Mouse (Mus musculus): ENCODE results near the gene Sbf1. TPM values are rescaled to one million over a fixed set of nuclear protein-coding genes. Genes with fewer than 3 reads are reported as not detected.

The Sbf1 gene
- polyA plus RNA-seq, 1 experiment from 2014 or later = 150 TPM

GRCm38 (mm10) chr15:89350447-89350846, 35.3 kb upstream of the Sbf1 start:
- POLR2A ChIA-PET = interaction anchor here (0.5 kb wide), 1 partner anchor 127 kb away, joined by 3 read pairs; no protein-coding TSS in a partner anchor
- no peaks in the 10 kb centered on the region for H3K27me3 ChIP-seq
- TF ChIP-seq CTCF (IDR thresholded peaks at IDR 0.05) = no peak
- in situ Hi-C loops (cut with MboI; ENCODE audit: low pct_unique_long_range_greater_than_20kb) = no loop called here
- ATAC-seq (no peak), DNase-seq (ENCODE audit: low read depth, low spot score) (no peak)
- CTCF ChIA-PET = interaction anchor here (1.6 kb wide), 1 partner anchor 23 kb away, joined by 4 read pairs; the partner anchor contains the start of gene Sco2

- ChIA-PET POLR2A (no interaction called here), CTCF (interaction anchor here (1.1 kb wide), 1 partner anchor 9 kb away, joined by 5 read pairs; the partner anchor contains the start of gene Miox)
- in situ Hi-C loops (cut with MboI; ENCODE audit: low pct_unique_long_range_greater_than_20kb) = no loop called here
These were observed 28.2 kb upstream of the Sbf1 start for GRCm38 (mm10) chr15:89343325-89343724.

GRCm38 (mm10) chr15:89341678-89342077, 26.6 kb upstream of the Sbf1 start:
- ChIA-PET POLR2A (no interaction called here), CTCF (interaction anchor here (1.6 kb wide), 1 partner anchor 27 kb away, joined by 3 read pairs; no protein-coding TSS in a partner anchor)
- ATAC-seq (no peak), DNase-seq (ENCODE audit: low read depth, low spot score) (no peak)
- TF ChIP-seq CTCF (IDR thresholded peaks at IDR 0.05) = no peak
- peaks cover 17% of the 10 kb centered on the region for H3K27me3 ChIP-seq
- in situ Hi-C loops (cut with MboI; ENCODE audit: low pct_unique_long_range_greater_than_20kb) = no loop called here

More at GRCm38 (mm10) chr15:89343325-89343724, 28.2 kb upstream of the Sbf1 start:
- TF ChIP-seq CTCF (IDR thresholded peaks at IDR 0.05) = no peak
- H3K27me3 ChIP-seq = peaks cover 11% of the 10 kb centered on the region
- DNase-seq (ENCODE audit: low read depth, low spot score) (no peak), ATAC-seq (no peak)

- ATAC-seq (no peak), DNase-seq (ENCODE audit: low read depth, low spot score) (no peak)
- TF ChIP-seq CTCF (IDR thresholded peaks at IDR 0.05) = no peak
- POLR2A ChIA-PET = no interaction called here
- CTCF ChIA-PET = no interaction called here
- in situ Hi-C loops (cut with MboI; ENCODE audit: low pct_unique_long_range_greater_than_20kb) = no loop called here
- peaks cover 17% of the 10 kb centered on the region for H3K27me3 ChIP-seq
These were observed 25.0 kb upstream of the Sbf1 start for GRCm38 (mm10) chr15:89340136-89340535.

- in situ Hi-C loops (cut with MboI; ENCODE audit: low pct_unique_long_range_greater_than_20kb) = no loop called here
- no peak for ATAC-seq
- TF ChIP-seq CTCF (IDR thresholded peaks at IDR 0.05) = no peak
- ChIA-PET POLR2A (no interaction called here), CTCF (interaction anchor here (1.3 kb wide), 1 partner anchor 25 kb away, joined by 4 read pairs; the partner anchor contains the start of gene Sbf1)
- peaks cover 17% of the 10 kb centered on the region for H3K27me3 ChIP-seq
- no peak for DNase-seq (ENCODE audit: low read depth, low spot score)
These were observed 24.6 kb upstream of the Sbf1 start for GRCm38 (mm10) chr15:89339696-89340095.

- TF ChIP-seq CTCF (IDR thresholded peaks at IDR 0.05) = no peak
- ATAC-seq = peak; percentile 26
- peaks cover 19% of the 10 kb centered on the region for H3K27me3 ChIP-seq
- CTCF ChIA-PET = no interaction called here
- in situ Hi-C loops (cut with MboI; ENCODE audit: low pct_unique_long_range_greater_than_20kb) = no loop called here
- no peak for DNase-seq (ENCODE audit: low read depth, low spot score)
- POLR2A ChIA-PET = no interaction called here
These were observed 21.3 kb upstream of the Sbf1 start for GRCm38 (mm10) chr15:89336422-89336821.

- in situ Hi-C loops (cut with MboI; ENCODE audit: low pct_unique_long_range_greater_than_20kb) = no loop called here
- ChIA-PET CTCF (interaction anchor here (2.1 kb wide), 1 partner anchor 9 kb away, joined by 5 read pairs; no protein-coding TSS in a partner anchor), POLR2A (no interaction called here)
- no peak for ATAC-seq
- TF ChIP-seq CTCF (IDR thresholded peaks at IDR 0.05) = no peak
- no peak for DNase-seq (ENCODE audit: low read depth, low spot score)
- H3K27me3 ChIP-seq = peaks cover 25% of the 10 kb centered on the region
These were observed 19.8 kb upstream of the Sbf1 start for GRCm38 (mm10) chr15:89334774-89335537.

GRCm38 (mm10) chr15:89334271-89334670, 19.2 kb upstream of the Sbf1 start, which contains the start of gene Miox:
Gene Miox, plus strand, starts transcription at chr15:89334398.
- in situ Hi-C loops (cut with MboI; ENCODE audit: low pct_unique_long_range_greater_than_20kb) = no loop called here
- POLR2A ChIA-PET = no interaction called here

GRCm38 (mm10) chr15:89326441-89326840, 11.3 kb upstream of the Sbf1 start:
- no peak for TF ChIP-seq CTCF (IDR thresholded peaks at IDR 0.05)
- in situ Hi-C loops (cut with MboI; ENCODE audit: low pct_unique_long_range_greater_than_20kb) = no loop called here
- POLR2A ChIA-PET = interaction anchor here (1.1 kb wide), 1 partner anchor 11 kb away, joined by 3 read pairs; the partner anchor contains the start of gene Sbf1
- no peak for ATAC-seq
- peaks cover 18% of the 10 kb centered on the region for H3K27me3 ChIP-seq
- CTCF ChIA-PET = no interaction called here
- no peak for DNase-seq (ENCODE audit: low read depth, low spot score)

More at GRCm38 (mm10) chr15:89334271-89334670, 19.2 kb upstream of the Sbf1 start, which contains the start of gene Miox:
- ATAC-seq (peak; percentile 12), DNase-seq (ENCODE audit: low read depth, low spot score) (no peak)
- H3K27me3 ChIP-seq = peaks cover 25% of the 10 kb centered on the region
- CTCF ChIA-PET = interaction anchor here (2.1 kb wide), 1 partner anchor 9 kb away, joined by 5 read pairs; no protein-coding TSS in a partner anchor
- TF ChIP-seq CTCF (IDR thresholded peaks at IDR 0.05) = no peak

GRCm38 (mm10) chr15:89323656-89324055, 8.5 kb upstream of the Sbf1 start:
- ATAC-seq = no peak
- TF ChIP-seq CTCF (IDR thresholded peaks at IDR 0.05) = no peak
- no peak for DNase-seq (ENCODE audit: low read depth, low spot score)
- in situ Hi-C loops (cut with MboI; ENCODE audit: low pct_unique_long_range_greater_than_20kb) = no loop called here
- POLR2A ChIA-PET = no interaction called here
- CTCF ChIA-PET = no interaction called here
- H3K27me3 ChIP-seq = peaks cover 12% of the 10 kb centered on the region
